Mouse (Mus musculus) embryonic facial prominence, embryonic 12.5 days (tissue): ENCODE results near the gene Fam98b. TPM values are rescaled to one million over a fixed set of nuclear protein-coding genes. Genes with fewer than 3 reads are reported as not detected.

Experiments
- ATAC-seq: fragments of 200-750 bp; cut with Nextera tagmentation; 2 replicates; pipeline ENCODE4 v1.8.0; 2017; ENCODE audit not compliant: insufficient number of reproducible peaks, insufficient read depth, low FRiP score, low TSS enrichment
- H3K27ac ChIP-seq: fragments of 300-500 bp; sonication (generic); 2 replicates; pipeline ENCODE4 v1.5.1; 2016; ENCODE audit warnings: mild to moderate bottlenecking
- H3K27me3 ChIP-seq: fragments of 300-500 bp; sonication (generic); 2 replicates; pipeline ENCODE4 v1.6.1; 2016; ENCODE audit warnings: mild to moderate bottlenecking, moderate library complexity
- H3K36me3 ChIP-seq: fragments of 300-500 bp; sonication (generic); 2 replicates; pipeline ENCODE4 v1.6.1; 2016; ENCODE audit warnings: mild to moderate bottlenecking
- H3K4me1 ChIP-seq: fragments of 300-500 bp; sonication (generic); 2 replicates; pipeline ENCODE4 v1.6.1; 2016
- H3K4me2 ChIP-seq: fragments of 300-500 bp; sonication (generic); replicated peaks from 2 replicates; pipeline ENCODE4 v1.6.1; 2016; ENCODE audit warnings: mild to moderate bottlenecking, moderate library complexity
- H3K4me3 ChIP-seq: fragments of 300-500 bp; sonication (generic); 2 replicates; pipeline ENCODE4 v1.5.1; 2016; ENCODE audit warnings: mild to moderate bottlenecking
- H3K9ac ChIP-seq: fragments of 300-500 bp; sonication (generic); 2 replicates; pipeline ENCODE4 v1.6.1; 2016; ENCODE audit warnings: mild to moderate bottlenecking, moderate library complexity
- H3K9me3 ChIP-seq: fragments of 300-500 bp; sonication (generic); 2 replicates; pipeline ENCODE4 v1.6.1; 2016; ENCODE audit warnings: mild to moderate bottlenecking, moderate library complexity
- WGBS: fragments of 180-500 bp; shearing (Covaris S2); methylation state at CpG from one replicate; pipeline ENCODE4 v1.1.7; 2016; 5-methylcytosine and 5-hydroxymethylcytosine counted together
- polyA plus RNA-seq: library from polyadenylated mRNA; unstranded; fragments of >200 nt; fragmentation: Nextera tagmentation; extraction: Ambion mirVana; gene quantifications from 2 replicates; pipeline ENCODE4 v1.2.1, GENCODE M21; 2016

Fam98b gene
- polyA plus RNA-seq, 1 experiment from 2014 or later, result 16.7 TPM

DNA sequence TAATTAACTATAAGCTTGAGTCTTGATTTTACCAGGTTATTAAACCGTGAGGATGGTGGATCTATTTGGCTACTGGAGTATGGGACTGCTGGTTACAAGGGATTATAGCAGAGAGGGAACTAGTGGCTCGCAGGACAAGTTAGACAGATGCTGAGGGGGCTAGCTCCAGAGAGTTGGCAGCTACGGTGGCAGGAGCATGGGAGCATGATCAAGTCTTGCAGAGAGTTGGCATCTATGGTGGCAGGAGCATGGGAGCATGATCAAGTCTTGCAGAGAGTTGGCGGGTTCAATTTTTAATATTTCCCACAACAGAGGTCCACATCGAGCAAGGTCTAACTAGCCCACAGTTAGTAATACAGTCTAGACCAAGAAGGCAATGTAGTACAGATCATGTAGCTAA is 55.4 kb downstream of the Fam98b start:
- H3K27ac ChIP-seq, result no peak overlapping the region
- H3K4me3 ChIP-seq, result no peak overlapping the region
- H3K9me3 ChIP-seq, result no peaks in the 10 kb centered on the region
- no peaks in the 10 kb centered on the region for H3K36me3 ChIP-seq
- H3K9ac ChIP-seq, result no peak overlapping the region
- H3K4me1 ChIP-seq, result 0 out of 2 replicates have a peak, but pooled peaks cover 5% of the 10 kb centered on the region
- ATAC-seq, result no peak
- H3K27me3 ChIP-seq, result no peaks in the 10 kb centered on the region
- WGBS, result 93% methylated on average over 5 of the region's 5 CpGs
- no peak overlapping the region for H3K4me2 ChIP-seq

DNA sequence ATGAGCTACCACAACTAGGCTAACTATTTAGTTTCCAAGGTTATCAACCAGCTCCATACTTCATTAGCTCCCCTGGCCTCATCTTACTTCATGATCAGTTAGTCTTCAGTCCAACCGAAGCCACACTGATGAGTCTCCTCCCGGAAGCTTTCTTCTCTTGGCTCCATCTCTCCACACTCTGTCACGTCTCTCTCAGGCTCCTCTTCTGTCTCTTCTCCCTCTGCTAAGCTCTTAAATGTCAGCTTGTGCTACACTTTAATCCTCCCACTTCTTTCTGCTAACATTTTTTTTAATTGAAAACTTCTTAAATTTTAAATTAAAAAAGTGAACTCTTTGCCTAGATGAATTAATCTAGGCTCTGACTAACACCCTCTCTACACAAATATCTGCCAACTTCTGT is 58.4 kb downstream of the Fam98b start:
- no peak for ATAC-seq

DNA sequence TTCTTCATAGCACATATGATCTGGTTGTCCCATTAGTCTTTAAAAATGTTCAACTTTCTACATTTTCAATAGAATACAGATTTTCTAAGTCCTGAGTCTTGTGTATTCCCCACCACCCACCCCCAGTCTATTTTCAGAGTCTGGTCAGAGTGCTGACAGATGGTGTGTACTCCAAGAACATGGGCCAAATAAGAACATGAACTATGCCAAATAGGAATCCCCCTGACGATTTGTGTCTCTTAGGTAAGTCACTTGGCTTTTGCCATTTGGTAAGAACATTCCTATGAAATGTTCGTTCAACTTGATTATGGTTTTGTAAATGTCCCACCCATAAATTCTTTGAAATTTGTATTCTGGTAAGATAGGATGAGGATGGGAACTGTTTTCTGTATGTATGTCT is 59.5 kb downstream of the Fam98b start:
- 0 out of 2 replicates have a peak, but pooled peaks cover 5% of the 10 kb centered on the region for H3K4me1 ChIP-seq
- no peak overlapping the region for H3K4me3 ChIP-seq
- ATAC-seq, result no peak
- no peak overlapping the region for H3K4me2 ChIP-seq
- 82% methylated on average over 2 of the region's 2 CpGs for WGBS
- no peaks in the 10 kb centered on the region for H3K27me3 ChIP-seq
- no peak overlapping the region for H3K27ac ChIP-seq
- no peaks in the 10 kb centered on the region for H3K9me3 ChIP-seq
- H3K36me3 ChIP-seq, result no peaks in the 10 kb centered on the region
- H3K9ac ChIP-seq, result no peak overlapping the region

More for the DNA sequence above, 58.4 kb downstream of the Fam98b start:
- Histone ChIP-seq H3K4me1 (0 out of 2 replicates have a peak, but pooled peaks cover 5% of the 10 kb centered on the region), H3K36me3 (no peaks in the 10 kb centered on the region), H3K9ac (no peak overlapping the region), H3K27ac (no peak overlapping the region), H3K4me3 (no peak overlapping the region), H3K27me3 (no peaks in the 10 kb centered on the region), H3K9me3 (no peaks in the 10 kb centered on the region), H3K4me2 (no peak overlapping the region)
- WGBS, result 86% methylated on average over 3 of the region's 3 CpGs

DNA sequence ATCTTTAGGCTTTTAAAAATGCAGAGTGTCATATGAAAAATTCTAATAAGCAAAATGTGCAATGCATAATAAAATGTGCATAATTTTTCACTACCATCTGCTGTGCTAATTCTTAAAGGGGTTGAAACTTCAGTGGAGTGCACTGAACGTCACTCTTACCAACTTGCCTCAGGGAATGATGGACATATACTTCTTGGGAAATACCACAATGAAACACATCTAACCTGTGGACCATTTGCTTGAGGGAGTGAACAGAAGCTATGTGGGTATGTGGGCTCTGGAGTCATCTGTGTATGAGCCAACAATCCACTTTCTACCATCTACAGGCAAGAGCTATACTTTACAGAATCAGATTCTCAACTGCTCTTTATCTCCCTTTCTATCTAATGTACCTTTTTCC is 61.8 kb downstream of the Fam98b start:
- Histone ChIP-seq H3K36me3 (no peaks in the 10 kb centered on the region), H3K9me3 (no peaks in the 10 kb centered on the region), H3K4me3 (no peak overlapping the region), H3K27me3 (no peaks in the 10 kb centered on the region), H3K9ac (no peak overlapping the region), H3K4me2 (no peak overlapping the region), H3K27ac (no peak overlapping the region), H3K4me1 (no peaks in the 10 kb centered on the region)
- no peak for ATAC-seq
- 64% methylated on average over 1 of the region's 1 CpGs for WGBS

DNA sequence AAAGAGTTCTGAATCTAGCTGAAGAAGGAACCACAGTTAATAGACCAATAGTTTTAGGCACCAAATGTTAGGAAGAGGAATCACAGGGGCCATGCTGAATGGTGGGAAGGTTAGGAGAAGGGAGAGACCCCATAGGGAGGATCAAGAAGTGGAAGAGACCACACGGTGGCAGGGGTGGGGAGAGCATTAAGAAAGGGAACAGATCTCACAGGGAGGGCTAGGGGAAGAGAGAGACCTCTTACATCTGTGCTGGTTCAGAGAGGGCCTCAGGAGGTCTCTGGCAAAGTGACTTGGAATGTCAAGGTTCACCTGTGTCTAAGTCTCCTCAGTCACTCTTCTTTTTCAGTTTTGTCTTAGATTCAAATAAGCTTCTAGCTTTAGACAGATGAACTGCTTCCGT is 62.5 kb downstream of the Fam98b start:
- Histone ChIP-seq H3K9me3 (no peaks in the 10 kb centered on the region), H3K27ac (no peak overlapping the region), H3K4me1 (no peaks in the 10 kb centered on the region), H3K36me3 (no peaks in the 10 kb centered on the region), H3K27me3 (no peaks in the 10 kb centered on the region), H3K4me2 (no peak overlapping the region), H3K9ac (no peak overlapping the region), H3K4me3 (no peak overlapping the region)
- ATAC-seq, result no peak
- WGBS, result 44% methylated on average over 2 of the region's 2 CpGs

DNA sequence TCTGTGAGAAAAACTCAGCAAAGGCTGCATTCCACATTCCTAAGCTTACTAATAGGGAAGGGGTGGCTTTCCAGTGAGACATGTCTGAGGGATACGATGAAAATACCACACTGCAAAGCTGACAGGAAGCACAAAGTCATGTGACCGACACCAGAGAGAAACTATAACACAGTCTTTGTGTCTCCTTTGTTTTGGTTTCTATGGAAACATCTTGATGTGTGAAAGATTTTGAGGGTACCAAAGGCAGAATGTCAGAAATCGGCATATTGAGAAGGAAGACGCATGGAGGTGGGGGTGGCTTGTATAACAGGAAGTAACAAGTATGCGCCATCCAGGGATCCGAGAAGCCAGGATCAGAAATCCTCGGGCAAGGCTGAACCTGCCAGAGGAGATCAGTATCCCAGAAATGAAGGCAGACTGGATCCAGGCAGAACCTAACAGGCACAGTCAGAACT is 62.9 kb downstream of the Fam98b start:
- H3K9me3 ChIP-seq, result no peaks in the 10 kb centered on the region
- no peaks in the 10 kb centered on the region for H3K36me3 ChIP-seq
- no peaks in the 10 kb centered on the region for H3K27me3 ChIP-seq
- H3K9ac ChIP-seq, result no peak overlapping the region
- H3K4me3 ChIP-seq, result no peak overlapping the region
- no peaks in the 10 kb centered on the region for H3K4me1 ChIP-seq
- H3K27ac ChIP-seq, result no peak overlapping the region
- ATAC-seq, result no peak
- 67% methylated on average over 7 of the region's 7 CpGs for WGBS
- H3K4me2 ChIP-seq, result no peak overlapping the region

DNA sequence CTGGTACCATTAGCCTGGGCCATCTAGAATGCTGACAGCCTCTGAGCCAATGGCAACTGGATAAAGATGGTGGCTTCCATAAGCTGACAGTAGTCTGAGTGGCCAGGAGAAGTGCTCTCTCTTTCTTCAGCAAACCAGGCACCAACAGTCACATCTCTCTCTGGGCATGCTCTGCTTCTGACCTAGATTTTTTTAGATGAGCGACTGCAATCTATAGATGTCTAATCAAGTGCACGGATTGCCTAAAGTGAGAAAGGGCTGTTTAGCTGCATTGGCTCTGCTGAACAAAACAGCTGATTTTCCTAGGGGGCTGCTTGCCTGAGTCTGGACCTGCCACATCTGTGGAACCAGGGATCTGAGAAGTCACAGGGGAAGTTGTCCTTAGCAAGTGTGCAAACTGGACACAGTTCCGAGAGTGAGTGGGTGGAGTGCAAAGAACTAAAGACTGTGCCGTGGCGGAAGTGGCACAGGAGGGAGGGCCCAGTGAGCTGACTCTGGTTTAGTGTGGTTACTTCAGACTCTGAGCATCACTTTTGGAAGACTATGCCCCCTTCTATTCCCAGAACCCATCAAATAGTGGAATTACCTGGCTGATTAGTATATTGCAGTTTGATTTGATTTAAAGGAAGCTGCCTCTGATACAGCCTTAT is 64.2 kb downstream of the Fam98b start:
- WGBS, result 90% methylated on average over 5 of the region's 5 CpGs
- no peak for ATAC-seq
- Histone ChIP-seq H3K27ac (no peak overlapping the region), H3K27me3 (no peaks in the 10 kb centered on the region), H3K9me3 (no peaks in the 10 kb centered on the region), H3K4me3 (no peak overlapping the region), H3K9ac (no peak overlapping the region), H3K4me1 (no peaks in the 10 kb centered on the region), H3K4me2 (no peak overlapping the region), H3K36me3 (no peaks in the 10 kb centered on the region)

DNA sequence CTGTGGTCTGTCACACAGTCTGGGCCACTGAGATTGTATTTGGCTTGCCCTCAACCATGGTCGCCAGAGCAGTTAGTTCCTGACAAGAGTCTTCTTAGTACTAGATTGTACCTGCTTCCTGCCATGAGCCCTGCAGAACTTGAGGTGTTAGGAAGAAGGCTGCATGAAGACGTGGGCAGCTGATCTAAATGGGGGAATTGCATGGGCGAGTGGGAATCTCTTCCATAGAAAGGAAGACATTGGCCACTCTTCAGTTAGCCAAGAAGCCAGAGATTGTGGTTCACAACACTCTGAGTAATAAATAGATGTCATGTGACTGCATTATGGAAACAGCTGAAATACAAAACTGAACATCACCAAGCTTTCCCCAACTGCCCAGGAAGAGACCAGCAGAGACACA is 69.5 kb downstream of the Fam98b start:
- Histone ChIP-seq H3K4me2 (no peak overlapping the region), H3K9me3 (no peaks in the 10 kb centered on the region), H3K27me3 (no peaks in the 10 kb centered on the region), H3K4me3 (no peak overlapping the region), H3K36me3 (no peaks in the 10 kb centered on the region), H3K4me1 (no peaks in the 10 kb centered on the region), H3K9ac (no peak overlapping the region), H3K27ac (no peak overlapping the region)
- 84% methylated on average over 3 of the region's 3 CpGs for WGBS
- no peak for ATAC-seq

Other genes starting within 250 kb of the Fam98b start
- gene Spred1, start 128.4 kb upstream of the Fam98b start, polyA plus RNA-seq, result 26.4 and 27.0 TPM in 2 replicates
- gene Rasgrp1, start 93.3 kb downstream of the Fam98b start, polyA plus RNA-seq, result 0.33 and 1.2 TPM in 2 replicates